Mouse (Mus musculus) C2C12 (cell line): ENCODE measurements around the gene Olfr1242. TPM values are rescaled to one million over a fixed set of nuclear protein-coding genes. Genes with fewer than 3 reads are reported as not detected.

Source experiments
- H3K27me3 ChIP-seq: one replicate; pipeline ENCODE4 v1.6.1; 2011; ENCODE audit not compliant: control insufficient read depth, insufficient read depth, insufficient read length
- H3K36me3 ChIP-seq: one replicate; pipeline ENCODE4 v1.6.1; 2011; ENCODE audit not compliant: control insufficient read depth, insufficient read depth
- H3K4me3 ChIP-seq: one replicate; pipeline ENCODE4 v1.5.1; 2011; ENCODE audit warnings: mild to moderate bottlenecking, control low read depth; ENCODE audit not compliant: poor library complexity, insufficient read depth, severe bottlenecking
- H3K79me2 ChIP-seq: one replicate; pipeline ENCODE4 v1.6.1; 2011; ENCODE audit not compliant: control insufficient read depth, insufficient read depth
- H3K79me3 ChIP-seq: one replicate; pipeline ENCODE4 v1.6.1; 2011; ENCODE audit warnings: low read depth, control low read depth
- H3ac ChIP-seq: one replicate; pipeline ENCODE3; 2011; ENCODE audit warnings: low read depth; ENCODE audit not compliant: control insufficient read depth, insufficient read length
- CEBPB ChIP-seq: IDR thresholded peaks from one replicate; pipeline ENCODE4 v1.6.1; 2011; ENCODE audit warnings: low read depth, mild to moderate bottlenecking, control low read depth, moderate library complexity
- CTCF ChIP-seq: IDR thresholded peaks from one replicate; pipeline ENCODE4 v1.5.1; 2011; ENCODE audit not compliant: control insufficient read depth, insufficient read depth, insufficient read length
- FOSL1 ChIP-seq: IDR thresholded peaks from one replicate; pipeline ENCODE4 v1.8.0; 2011; ENCODE audit warnings: mild to moderate bottlenecking, low read length; ENCODE audit not compliant: poor library complexity, insufficient read depth, severe bottlenecking
- MAX ChIP-seq: IDR thresholded peaks from one replicate; pipeline ENCODE4 v1.6.1; 2011; ENCODE audit warnings: mild to moderate bottlenecking, control low read depth
- MYOD1 ChIP-seq: IDR thresholded peaks from one replicate; pipeline ENCODE4 v1.6.1; 2011; ENCODE audit warnings: low read depth; ENCODE audit not compliant: control insufficient read depth, insufficient read length
- MYOG ChIP-seq: IDR thresholded peaks from one replicate; pipeline ENCODE4 v1.6.1; 2011; ENCODE audit not compliant: control insufficient read depth, insufficient read length; ENCODE audit errors: extremely low read depth
- USF1 ChIP-seq: IDR thresholded peaks from one replicate; pipeline ENCODE4 v1.6.1; 2011; ENCODE audit warnings: low read depth, mild to moderate bottlenecking, control low read depth, moderate library complexity
- long read RNA-seq, 2 experiments: library from polyadenylated mRNA; unstranded; transcript quantifications; one replicate each; pipeline ENCODE4 v2.0.0; 2019 to 2020
- polyA plus RNA-seq: library from polyadenylated mRNA; unstranded; fragments of >200 nt; fragmentation: generic; extraction: Trizol; gene quantifications from one replicate; pipeline ENCODE4 v1.2.1, GENCODE M21; 2012; ENCODE audit warnings: missing spikeins

The Olfr1242 gene
- polyA plus RNA-seq: not detected
- long read RNA-seq, experiment 1: 0 reads
- long read RNA-seq, experiment 2: 0 reads

GRCm38 (mm10) chr2:89498235-89498634 is at the start of gene Olfr1242:
TSS of gene Olfr1242 (minus strand) at chr2:89498335.
- H3K27me3 ChIP-seq: no peaks in the 10 kb centered on the region
- no peaks in the 10 kb centered on the region for H3K79me2 ChIP-seq
- no peaks in the 10 kb centered on the region for H3K36me3 ChIP-seq
- no peaks in the 10 kb centered on the region for H3K79me3 ChIP-seq
- no peak within 1 kb of the TSS for H3K4me3 ChIP-seq
- no peak for TF ChIP-seq MYOD1
- no peak for TF ChIP-seq USF1
- TF ChIP-seq MAX: no peak
- TF ChIP-seq FOSL1: no peak
- no peak for TF ChIP-seq MYOG
- TF ChIP-seq CTCF: no peak
- TF ChIP-seq CEBPB: no peak
- H3ac ChIP-seq: no peak within 1 kb of the TSS

GRCm38 (mm10) chr2:89544516-89544915 is 46.4 kb upstream of the Olfr1242 start:
- no peaks in the 10 kb centered on the region for H3K79me3 ChIP-seq
- H3K36me3 ChIP-seq: no peaks in the 10 kb centered on the region
- H3ac ChIP-seq: no peak overlapping the region
- no peak overlapping the region for H3K4me3 ChIP-seq
- TF ChIP-seq MAX (no peak), CEBPB (no peak), USF1 (no peak)
- no peaks in the 10 kb centered on the region for H3K27me3 ChIP-seq
- H3K79me2 ChIP-seq: no peaks in the 10 kb centered on the region

GRCm38 (mm10) chr2:89539923-89540322 is 41.8 kb upstream of the Olfr1242 start:
- Histone ChIP-seq H3K79me3 (no peaks in the 10 kb centered on the region), H3ac (no peak overlapping the region), H3K4me3 (no peak overlapping the region), H3K79me2 (no peaks in the 10 kb centered on the region), H3K36me3 (no peaks in the 10 kb centered on the region), H3K27me3 (no peaks in the 10 kb centered on the region)
- no peak for TF ChIP-seq FOSL1
- TF ChIP-seq MYOG: no peak
- no peak for TF ChIP-seq MYOD1
- no peak for TF ChIP-seq CTCF
- no peak for TF ChIP-seq MAX
- TF ChIP-seq USF1: no peak
- no peak for TF ChIP-seq CEBPB

- H3K79me3 ChIP-seq: no peaks in the 10 kb centered on the region
- no peak for TF ChIP-seq MAX
- TF ChIP-seq MYOD1: no peak
- no peak for TF ChIP-seq USF1
- no peak for TF ChIP-seq FOSL1
- TF ChIP-seq CTCF: no peak
- no peak for TF ChIP-seq MYOG
- TF ChIP-seq CEBPB: no peak
Measured at GRCm38 (mm10) chr2:89531387-89531786, 33.3 kb upstream of the Olfr1242 start, which contains the start of gene Olfr1243. TSS of gene Olfr1243 (minus strand) at chr2:89531487.

GRCm38 (mm10) chr2:89487026-89487425 is 11.1 kb downstream of the Olfr1242 start, which contains the start of gene Olfr1241:
TSS of gene Olfr1241 (minus strand) at chr2:89487126.
- TF ChIP-seq MAX (no peak), CTCF (no peak), MYOD1 (no peak), USF1 (no peak), FOSL1 (no peak), MYOG (no peak), CEBPB (no peak)
- Histone ChIP-seq H3ac (no peak within 1 kb of the TSS), H3K36me3 (no peaks in the 10 kb centered on the region), H3K27me3 (no peaks in the 10 kb centered on the region), H3K4me3 (no peak within 1 kb of the TSS), H3K79me2 (no peaks in the 10 kb centered on the region), H3K79me3 (no peaks in the 10 kb centered on the region)

More at GRCm38 (mm10) chr2:89531387-89531786, 33.3 kb upstream of the Olfr1242 start, which contains the start of gene Olfr1243:
- Histone ChIP-seq H3K27me3 (no peaks in the 10 kb centered on the region), H3K4me3 (no peak within 1 kb of the TSS), H3K79me2 (no peaks in the 10 kb centered on the region), H3ac (no peak within 1 kb of the TSS), H3K36me3 (no peaks in the 10 kb centered on the region)

GRCm38 (mm10) chr2:89442900-89443299 is 55.2 kb downstream of the Olfr1242 start, which contains the start of gene Olfr1240:
TSS of gene Olfr1240 (minus strand) at chr2:89443000.
- H3K79me3 ChIP-seq: no peaks in the 10 kb centered on the region
- H3ac ChIP-seq: no peak within 1 kb of the TSS
- H3K79me2 ChIP-seq: no peaks in the 10 kb centered on the region
- no peak within 1 kb of the TSS for H3K4me3 ChIP-seq
- no peaks in the 10 kb centered on the region for H3K36me3 ChIP-seq
- TF ChIP-seq CTCF: no peak
- no peak for TF ChIP-seq MAX
- TF ChIP-seq CEBPB: no peak
- no peak for TF ChIP-seq FOSL1
- TF ChIP-seq MYOG: no peak
- H3K27me3 ChIP-seq: no peaks in the 10 kb centered on the region

Other genes starting within 250 kb of the Olfr1242 start
- not detected for gene Olfr1228, start 244.3 kb downstream of the Olfr1242 start, polyA plus RNA-seq
- not detected for gene Olfr1229, start 210.3 kb downstream of the Olfr1242 start, polyA plus RNA-seq
- gene Olfr1230, start 201.1 kb downstream of the Olfr1242 start, polyA plus RNA-seq: not detected
- gene Olfr1231, start 191.3 kb downstream of the Olfr1242 start, polyA plus RNA-seq: not detected
- gene Olfr1232, start 168.7 kb downstream of the Olfr1242 start, polyA plus RNA-seq: not detected
- gene Olfr1233, start 155.9 kb downstream of the Olfr1242 start, polyA plus RNA-seq: not detected
- gene Olfr1234, start 133.5 kb downstream of the Olfr1242 start, polyA plus RNA-seq: not detected
- gene Olfr1238, start 88.7 kb downstream of the Olfr1242 start, polyA plus RNA-seq: not detected
- gene Olfr1239, start 77.9 kb downstream of the Olfr1242 start, polyA plus RNA-seq: not detected
- not detected for gene Olfr1240, start 55.3 kb downstream of the Olfr1242 start, polyA plus RNA-seq
- not detected for gene Olfr1241, start 11.2 kb downstream of the Olfr1242 start, polyA plus RNA-seq
- not detected for gene Olfr1243, start 33.2 kb upstream of the Olfr1242 start, polyA plus RNA-seq
- gene Olfr1245, start 80.1 kb upstream of the Olfr1242 start, polyA plus RNA-seq: not detected
- gene Olfr1246, start 94.8 kb upstream of the Olfr1242 start, polyA plus RNA-seq: not detected
- gene Olfr1247, start 115.8 kb upstream of the Olfr1242 start, polyA plus RNA-seq: not detected
- gene Olfr1248, start 119.9 kb upstream of the Olfr1242 start, polyA plus RNA-seq: not detected
- gene Olfr1249, start 136.6 kb upstream of the Olfr1242 start, polyA plus RNA-seq: not detected
- 0.04 TPM for gene Olfr1250, start 163.1 kb upstream of the Olfr1242 start, polyA plus RNA-seq
- 0.13 TPM for gene Olfr1251, start 173.6 kb upstream of the Olfr1242 start, polyA plus RNA-seq
- gene Olfr1252, start 226.7 kb upstream of the Olfr1242 start, polyA plus RNA-seq: not detected